Mouse (Mus musculus) brown adipose tissue, adult 24 weeks (tissue): ENCODE data around the gene Pim1. TPM values are rescaled to one million over a fixed set of nuclear protein-coding genes. Genes with fewer than 3 reads are reported as not detected.
A peak's percentile ranks its signal among the peaks of the same experiment; 100 is the strongest.
"Not testable (repeated sequence)": the region's sequence is repeated elsewhere in the genome, so short reads cannot be mapped to it uniquely, and the experiment has no call there.

Experiments
- H3K27ac ChIP-seq: fragments of 200-500 bp; replicated peaks from 2 replicates; pipeline ENCODE4 v1.5.1; 2012; ENCODE audit warnings: low read depth, mild to moderate bottlenecking, low read length
- H3K4me1 ChIP-seq: fragments of 200-500 bp; 2 replicates; pipeline ENCODE4 v1.6.1; 2012; ENCODE audit warnings: low read length, mixed read lengths; ENCODE audit not compliant: control insufficient read depth, insufficient read depth, insufficient read length
- H3K4me3 ChIP-seq: fragments of 200-500 bp; 2 replicates; pipeline ENCODE4 v1.5.1; 2012; ENCODE audit warnings: low read depth, mild to moderate bottlenecking, low read length, moderate library complexity; ENCODE audit not compliant: insufficient read depth
- polyA plus RNA-seq: library from polyadenylated mRNA; stranded (reverse); fragments of >200 nt; gene quantifications from 2 replicates; pipeline ENCODE4 v1.2.4, GENCODE M21; 2012; ENCODE audit not compliant: missing spikeins, insufficient read depth, insufficient read length

The Pim1 gene
- 77.0 and 152 TPM in 2 replicates for polyA plus RNA-seq

DNA sequence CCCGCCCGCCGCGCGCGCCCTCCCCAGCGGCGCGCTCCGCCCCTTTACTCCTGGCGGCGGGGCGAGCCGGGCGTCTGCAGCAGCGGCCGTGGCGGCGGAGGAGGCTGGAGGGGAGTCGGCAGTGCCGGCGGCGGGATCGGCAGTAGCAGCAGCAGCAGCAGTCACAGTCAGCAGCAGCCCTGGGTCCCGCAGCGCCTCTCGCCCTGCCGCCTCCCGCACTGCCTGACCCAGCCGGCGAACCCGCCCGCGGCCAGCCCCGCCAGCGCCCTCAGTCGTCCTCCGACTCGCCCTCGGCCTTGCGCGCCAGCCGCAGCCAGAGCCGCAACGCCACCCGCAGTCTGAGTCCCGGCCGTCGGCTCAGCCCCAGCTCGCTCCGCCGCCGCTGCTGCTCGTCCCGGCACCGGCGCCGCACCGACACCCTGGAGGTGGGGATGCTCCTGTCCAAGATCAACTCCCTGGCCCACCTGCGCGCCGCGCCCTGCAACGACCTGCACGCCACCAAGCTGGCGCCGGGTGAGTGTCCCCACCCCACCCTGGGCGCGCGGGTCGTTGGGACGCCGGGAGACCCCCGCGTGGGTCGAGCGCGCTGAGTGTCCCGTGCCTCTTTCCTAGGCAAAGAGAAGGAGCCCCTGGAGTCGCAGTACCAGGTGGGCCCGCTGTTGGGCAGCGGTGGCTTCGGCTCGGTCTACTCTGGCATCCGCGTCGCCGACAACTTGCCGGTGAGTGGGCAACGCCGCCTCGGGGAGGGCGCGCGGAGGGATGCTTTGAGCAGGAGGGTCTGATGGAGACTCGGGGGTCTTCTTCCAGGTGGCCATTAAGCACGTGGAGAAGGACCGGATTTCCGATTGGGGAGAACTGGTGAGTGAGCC, at the start of gene Pim1:
TSS of gene Pim1 (plus strand) at position 41 of the 869 bp plus-strand sequence.
- Histone ChIP-seq H3K27ac (peak within 1 kb of the TSS; percentile 88), H3K4me3 (peak within 1 kb of the TSS; percentile 98), H3K4me1 (0 out of 2 replicates have a peak, but pooled peaks cover 3% of the 10 kb centered on the region)

DNA sequence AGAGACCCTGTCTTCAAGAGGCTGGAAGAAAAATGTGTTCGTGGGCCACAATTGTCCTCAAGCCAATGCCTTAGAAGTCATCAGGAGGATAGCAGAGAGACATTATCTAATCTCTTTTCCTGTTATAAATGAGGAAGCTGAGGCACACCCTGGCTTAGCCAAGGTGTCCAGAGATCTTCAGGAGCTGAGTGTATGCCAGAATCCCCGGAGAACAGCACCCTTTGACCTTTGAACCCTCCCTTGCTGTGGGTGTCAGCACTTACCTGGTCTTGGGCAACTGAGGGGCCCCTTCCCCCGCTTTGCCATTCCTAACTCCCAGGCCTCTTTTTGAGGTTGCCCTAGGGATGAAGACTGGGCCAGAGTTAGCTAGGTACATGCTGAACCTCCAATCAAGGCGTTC, 49.0 kb upstream of the Pim1 start:
- Histone ChIP-seq H3K27ac (peak overlapping the region; percentile 21), H3K4me3 (no peak overlapping the region), H3K4me1 (peaks cover 14% of the 10 kb centered on the region)

DNA sequence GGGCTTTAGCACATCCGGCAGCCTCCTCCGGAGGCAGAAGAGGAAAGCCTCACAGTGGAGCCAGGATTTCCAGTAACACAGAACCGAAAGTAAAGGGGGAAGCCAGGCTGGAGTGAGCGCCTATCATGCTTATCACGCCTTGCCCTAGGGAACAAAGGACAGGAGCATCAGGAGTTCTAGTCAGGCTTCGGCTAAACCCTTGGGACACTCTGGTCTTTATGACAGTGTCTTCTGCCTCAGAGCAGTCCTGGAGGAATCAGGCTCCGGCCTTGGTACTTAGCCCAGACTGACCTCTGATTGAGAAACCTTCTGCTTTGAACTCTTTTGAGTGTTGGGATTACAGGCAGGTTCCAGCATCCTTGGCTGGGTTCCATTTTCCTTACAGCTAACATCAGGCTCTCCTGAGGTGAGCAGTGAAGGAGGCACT, 48.4 kb upstream of the Pim1 start:
- H3K27ac ChIP-seq, result peak overlapping the region; percentile 67
- no peak overlapping the region for H3K4me3 ChIP-seq
- H3K4me1 ChIP-seq, result peaks cover 14% of the 10 kb centered on the region

- Histone ChIP-seq H3K4me1 (peaks cover 14% of the 10 kb centered on the region), H3K27ac (no peak overlapping the region), H3K4me3 (no peak overlapping the region)
Observed at GRCm38 (mm10) chr17:29443724-29444123, 46.8 kb upstream of the Pim1 start.

DNA sequence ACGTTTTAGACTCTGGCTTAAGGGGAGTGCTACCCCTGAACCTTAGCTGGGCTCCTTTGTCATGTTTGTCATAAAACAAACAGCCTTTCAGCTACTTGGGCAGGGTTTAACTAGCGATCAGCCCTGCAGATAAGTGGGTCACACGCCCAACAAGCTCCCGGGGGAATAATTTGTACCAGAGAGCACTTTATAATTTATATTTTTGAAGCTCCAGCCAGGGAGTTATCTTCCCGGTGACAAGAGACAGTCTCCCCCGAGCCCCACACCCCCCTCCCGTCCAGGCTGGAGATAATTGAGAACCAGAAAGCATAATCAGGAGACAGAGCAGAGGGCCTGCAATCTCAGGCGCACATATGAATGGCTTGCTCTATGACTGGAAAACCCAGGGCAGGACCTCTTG, 45.5 kb upstream of the Pim1 start:
- H3K27ac ChIP-seq, result no peak overlapping the region
- no peak overlapping the region for H3K4me3 ChIP-seq
- H3K4me1 ChIP-seq, result peaks cover 11% of the 10 kb centered on the region; the same call in 1 of the 2 replicates

DNA sequence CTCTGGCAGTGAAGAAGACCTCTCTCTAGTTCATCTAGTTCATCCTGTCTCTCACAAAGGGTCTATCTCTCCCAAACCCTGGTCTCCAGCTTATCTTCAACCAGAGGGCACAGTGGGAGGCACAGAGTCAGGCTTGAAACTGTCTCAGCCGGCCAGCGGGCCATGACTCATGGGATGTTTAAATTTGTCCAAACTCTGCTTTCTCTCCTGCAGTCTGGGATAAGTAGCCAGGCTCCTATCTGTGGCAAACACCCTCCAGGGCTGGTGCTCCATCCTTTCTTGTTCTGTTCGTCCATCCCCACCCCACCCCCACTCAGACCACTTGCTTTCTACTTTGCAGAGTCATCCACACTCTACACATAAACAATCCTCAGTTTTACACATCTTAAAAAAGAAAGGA, 43.2 kb upstream of the Pim1 start:
- Histone ChIP-seq H3K4me1 (peaks cover 3% of the 10 kb centered on the region; the same call in 1 of the 2 replicates), H3K4me3 (no peak overlapping the region), H3K27ac (no peak overlapping the region)

- no peak overlapping the region for H3K27ac ChIP-seq
- H3K4me1 ChIP-seq, result peaks cover 3% of the 10 kb centered on the region; the same call in 1 of the 2 replicates
- H3K4me3 ChIP-seq, result no peak overlapping the region
Observed at GRCm38 (mm10) chr17:29448055-29448454, 42.5 kb upstream of the Pim1 start.

- no peak overlapping the region for H3K27ac ChIP-seq
- peaks cover 3% of the 10 kb centered on the region; the same call in 1 of the 2 replicates for H3K4me1 ChIP-seq
- H3K4me3 ChIP-seq, result no peak overlapping the region
Observed at GRCm38 (mm10) chr17:29448561-29448960, 42.0 kb upstream of the Pim1 start.

DNA sequence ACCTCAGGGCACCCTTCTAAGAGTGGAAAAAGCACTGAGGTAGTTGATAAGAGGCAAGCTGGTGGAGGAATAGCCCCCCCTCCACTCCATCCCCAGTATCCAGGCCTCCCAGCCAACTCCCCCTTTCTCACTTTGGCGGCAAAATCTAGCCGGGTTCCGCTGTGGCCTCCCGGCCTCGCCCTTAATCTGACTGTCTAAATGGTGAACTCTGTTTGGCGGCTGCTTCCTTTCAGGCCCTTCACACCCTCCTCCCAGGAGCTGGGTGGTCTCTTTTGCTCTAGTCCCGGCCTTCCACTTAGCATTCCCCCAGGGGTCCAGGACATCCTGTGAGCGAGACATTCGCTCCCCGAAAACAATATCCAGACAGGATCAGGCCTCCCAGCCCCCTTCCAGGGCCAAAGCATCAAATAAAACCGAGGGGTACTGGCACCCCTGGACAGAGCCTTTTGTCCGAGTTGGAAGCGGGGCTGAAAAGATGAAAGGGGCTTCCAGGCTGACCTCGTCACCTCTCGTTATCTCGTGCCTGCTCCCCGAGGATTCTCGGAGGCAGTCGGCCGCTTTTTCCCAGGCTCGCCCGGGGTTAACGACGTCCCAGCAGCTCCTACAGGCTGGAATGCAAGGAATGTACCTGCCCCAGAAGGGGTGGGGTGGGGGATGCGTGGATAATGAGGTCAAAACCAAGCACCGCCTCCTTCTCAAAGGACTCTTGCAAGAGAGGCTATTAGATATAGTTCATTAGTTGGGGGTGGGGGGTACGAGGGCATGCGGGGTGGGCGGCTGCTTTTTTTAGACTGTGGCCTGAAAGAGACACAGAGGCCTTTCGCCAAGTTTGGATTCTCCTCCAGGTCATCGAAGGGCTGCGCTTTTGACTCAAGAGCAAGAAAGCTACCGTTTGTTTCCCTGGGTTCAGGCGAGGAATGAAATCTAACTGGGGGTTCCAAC, 39.4 kb upstream of the Pim1 start:
- peaks cover 3% of the 10 kb centered on the region; the same call in 1 of the 2 replicates for H3K4me1 ChIP-seq
- peak overlapping the region; percentile 94 for H3K27ac ChIP-seq
- H3K4me3 ChIP-seq, result peak overlapping the region; percentile 46

DNA sequence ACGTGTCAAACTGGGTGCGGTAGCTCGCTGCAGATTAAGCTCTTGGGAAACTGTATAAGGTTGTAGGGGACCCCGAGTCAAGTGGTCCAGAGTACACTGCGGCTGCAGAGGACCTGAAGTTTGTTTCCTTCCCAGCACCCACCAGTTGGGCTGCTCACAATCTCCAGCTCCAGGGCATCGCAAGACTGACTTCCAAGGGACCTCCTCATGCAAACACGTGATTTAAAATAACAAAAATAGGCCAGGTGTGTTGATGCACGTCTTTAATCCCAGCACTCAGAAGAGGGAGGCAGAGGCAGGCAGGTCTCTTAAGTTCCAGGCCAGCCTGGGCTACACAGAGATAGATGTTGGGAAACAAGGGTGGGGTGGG, 38.7 kb upstream of the Pim1 start:
- Histone ChIP-seq H3K4me1 (peaks cover 3% of the 10 kb centered on the region; the same call in 1 of the 2 replicates), H3K4me3 (no peak overlapping the region), H3K27ac (peak overlapping the region; percentile 55; the same call in 1 of the 2 replicates)

GRCm38 (mm10) chr17:29454119-29454518, 36.4 kb upstream of the Pim1 start:
- not testable (repeated sequence) for H3K4me3 ChIP-seq, H3K27ac ChIP-seq, H3K4me1 ChIP-seq

DNA sequence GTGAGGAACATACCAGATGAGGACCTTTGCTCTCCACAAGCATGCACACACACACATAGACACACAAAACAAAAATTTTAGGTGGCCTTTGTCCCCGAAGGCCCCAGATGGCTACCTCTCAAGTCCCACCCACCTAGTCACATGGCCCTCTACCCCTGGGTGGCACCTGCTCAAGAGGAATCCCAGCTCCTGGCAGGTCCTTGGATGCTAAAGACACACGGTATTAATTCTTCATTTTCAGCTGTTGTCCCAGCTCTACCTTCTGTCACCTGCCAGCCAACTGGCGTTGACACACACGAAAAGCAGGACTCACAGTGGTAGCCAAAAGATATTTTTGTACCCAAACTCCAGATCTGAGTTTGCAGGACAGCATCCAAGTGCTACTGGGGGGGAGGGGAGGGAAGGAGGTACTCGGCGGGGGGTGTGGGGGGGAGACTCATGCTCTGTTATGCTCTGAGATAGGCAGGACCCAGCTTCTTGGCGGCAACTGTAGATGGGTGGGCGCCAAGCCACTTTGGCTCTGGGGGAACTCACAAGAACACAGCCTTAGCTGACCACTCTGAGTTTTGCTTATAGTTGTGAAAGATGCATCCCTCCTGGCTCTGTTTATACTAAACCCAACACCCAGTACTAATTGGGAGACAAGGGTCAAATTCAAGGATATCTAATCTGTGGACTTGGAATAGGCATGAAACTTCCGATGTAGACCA, 35.0 kb upstream of the Pim1 start:
- Histone ChIP-seq H3K27ac (no peak overlapping the region), H3K4me1 (0 out of 2 replicates have a peak, but pooled peaks cover 4% of the 10 kb centered on the region), H3K4me3 (no peak overlapping the region)

DNA sequence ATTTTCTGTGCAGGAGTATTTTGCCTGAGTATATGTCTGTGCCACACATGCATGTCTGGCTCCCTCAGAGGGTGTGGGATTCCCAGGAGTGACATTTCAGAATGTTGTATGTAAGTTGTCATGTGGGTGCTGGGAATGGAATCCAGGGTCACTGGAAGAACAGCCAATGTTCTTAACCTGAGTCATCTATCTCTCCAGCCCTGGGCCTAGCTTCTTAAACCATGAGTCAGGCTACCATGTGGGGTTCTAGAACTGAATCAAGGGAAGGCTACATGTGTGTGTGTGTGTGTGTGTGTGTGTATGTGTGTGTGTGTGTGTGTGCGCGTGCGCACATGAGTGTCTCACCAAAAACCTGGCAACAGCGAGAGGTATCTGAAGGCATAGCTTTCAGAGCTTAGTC, 34.1 kb upstream of the Pim1 start:
- H3K4me1 ChIP-seq, result 0 out of 2 replicates have a peak, but pooled peaks cover 4% of the 10 kb centered on the region
- H3K27ac ChIP-seq, result no peak overlapping the region

GRCm38 (mm10) chr17:29456926-29457325, 33.6 kb upstream of the Pim1 start:
- Histone ChIP-seq H3K4me1 (0 out of 2 replicates have a peak, but pooled peaks cover 4% of the 10 kb centered on the region), H3K4me3 (no peak overlapping the region)

More for the DNA sequence above, 34.1 kb upstream of the Pim1 start:
- no peak overlapping the region for H3K4me3 ChIP-seq

More at GRCm38 (mm10) chr17:29456926-29457325, 33.6 kb upstream of the Pim1 start:
- H3K27ac ChIP-seq, result no peak overlapping the region
